Mouse (Mus musculus) cerebellum, adult 9-11 months (tissue): ENCODE measurements at regions not wholly inside any gene's neighbourhood (a gene's known extent, or its start where the extent isn't known, plus 50 kb on each side); places are given as distances from the start of the nearest gene placed in this dataset.
"Not testable (repeated sequence)": the region's sequence is repeated elsewhere in the genome, so short reads cannot be mapped to it uniquely, and the experiment has no call there.

ENCODE experiments used
- DNase-seq: peaks from one replicate; pipeline ENCODE4 v3.0.0; 2022

GRCm38 (mm10) chr14:53683361-53684015 lies 570.4 kb downstream of the Dad1 start:
- DNase-seq, result not testable (repeated sequence)

- not testable (repeated sequence) for DNase-seq
Observed at GRCm38 (mm10) chr14:53682679-53683078, 571.2 kb downstream of the Dad1 start.

- not testable (repeated sequence) for DNase-seq
Observed at GRCm38 (mm10) chr14:53681320-53681719, 572.6 kb downstream of the Dad1 start.

GRCm38 (mm10) chr14:53665681-53666080 lies 588.2 kb downstream of the Dad1 start:
- DNase-seq, result not testable (repeated sequence)

- DNase-seq, result not testable (repeated sequence)
Observed at GRCm38 (mm10) chr14:53662700-53663355, 591.1 kb downstream of the Dad1 start.

GRCm38 (mm10) chr14:53654669-53655068 lies 599.2 kb downstream of the Dad1 start:
- DNase-seq, result not testable (repeated sequence)

- not testable (repeated sequence) for DNase-seq
Observed at GRCm38 (mm10) chr14:53651061-53651460, 602.8 kb downstream of the Dad1 start.

GRCm38 (mm10) chr14:53649189-53649588 lies 604.7 kb downstream of the Dad1 start:
- DNase-seq, result not testable (repeated sequence)

- DNase-seq, result not testable (repeated sequence)
Observed at GRCm38 (mm10) chr14:53640441-53640840, 613.5 kb downstream of the Dad1 start.

GRCm38 (mm10) chr14:53637664-53638063 lies 616.2 kb downstream of the Dad1 start:
- DNase-seq, result not testable (repeated sequence)

GRCm38 (mm10) chr14:53635206-53635605 lies 618.7 kb downstream of the Dad1 start:
- not testable (repeated sequence) for DNase-seq

- DNase-seq, result not testable (repeated sequence)
Observed at GRCm38 (mm10) chr14:53634320-53634979, 619.5 kb downstream of the Dad1 start.

GRCm38 (mm10) chr14:53633743-53634142 lies 620.2 kb downstream of the Dad1 start:
- not testable (repeated sequence) for DNase-seq

- DNase-seq, result not testable (repeated sequence)
Observed at GRCm38 (mm10) chr14:53621376-53621775, 632.5 kb downstream of the Dad1 start.

GRCm38 (mm10) chr14:53616061-53616460 lies 637.8 kb downstream of the Dad1 start:
- DNase-seq, result not testable (repeated sequence)

GRCm38 (mm10) chr14:53614341-53614740 lies 639.6 kb downstream of the Dad1 start:
- no peak for DNase-seq

GRCm38 (mm10) chr14:53599299-53599698 lies 654.6 kb downstream of the Dad1 start:
- DNase-seq, result not testable (repeated sequence)

- DNase-seq, result not testable (repeated sequence)
Observed at GRCm38 (mm10) chr14:53597287-53597686, 656.6 kb downstream of the Dad1 start.

GRCm38 (mm10) chr14:53590601-53591000 lies 663.3 kb downstream of the Dad1 start:
- DNase-seq, result not testable (repeated sequence)

GRCm38 (mm10) chr14:53582528-53582927 lies 671.4 kb downstream of the Dad1 start:
- DNase-seq, result not testable (repeated sequence)

- not testable (repeated sequence) for DNase-seq
Observed at GRCm38 (mm10) chr14:53581734-53582133, 672.2 kb downstream of the Dad1 start.

GRCm38 (mm10) chr14:53576927-53577326 lies 677.0 kb downstream of the Dad1 start:
- DNase-seq, result not testable (repeated sequence)

- not testable (repeated sequence) for DNase-seq
Observed at GRCm38 (mm10) chr14:53572701-53573100, 681.2 kb downstream of the Dad1 start.

- DNase-seq, result no peak
Observed at GRCm38 (mm10) chr14:53562606-53563005, 691.3 kb downstream of the Dad1 start.
